Mouse (Mus musculus) heart, adult 10 weeks (tissue): ENCODE data around the gene Rtp1. TPM values are rescaled to one million over a fixed set of nuclear protein-coding genes. Genes with fewer than 3 reads are reported as not detected.

ENCODE experiments used
- polyA plus RNA-seq: library from polyadenylated mRNA; stranded (reverse); fragments of 350-450 nt; fragmentation: Illumina TruSeq; extraction: RNeasy Lipid Tissue Mini Kit (QIAGEN cat#74804); gene quantifications from one replicate; pipeline ENCODE4 v1.2.3, GENCODE M21; 2014; ENCODE audit warnings: low read depth, low replicate concordance

Gene Rtp1
- polyA plus RNA-seq = not detected

DNA sequence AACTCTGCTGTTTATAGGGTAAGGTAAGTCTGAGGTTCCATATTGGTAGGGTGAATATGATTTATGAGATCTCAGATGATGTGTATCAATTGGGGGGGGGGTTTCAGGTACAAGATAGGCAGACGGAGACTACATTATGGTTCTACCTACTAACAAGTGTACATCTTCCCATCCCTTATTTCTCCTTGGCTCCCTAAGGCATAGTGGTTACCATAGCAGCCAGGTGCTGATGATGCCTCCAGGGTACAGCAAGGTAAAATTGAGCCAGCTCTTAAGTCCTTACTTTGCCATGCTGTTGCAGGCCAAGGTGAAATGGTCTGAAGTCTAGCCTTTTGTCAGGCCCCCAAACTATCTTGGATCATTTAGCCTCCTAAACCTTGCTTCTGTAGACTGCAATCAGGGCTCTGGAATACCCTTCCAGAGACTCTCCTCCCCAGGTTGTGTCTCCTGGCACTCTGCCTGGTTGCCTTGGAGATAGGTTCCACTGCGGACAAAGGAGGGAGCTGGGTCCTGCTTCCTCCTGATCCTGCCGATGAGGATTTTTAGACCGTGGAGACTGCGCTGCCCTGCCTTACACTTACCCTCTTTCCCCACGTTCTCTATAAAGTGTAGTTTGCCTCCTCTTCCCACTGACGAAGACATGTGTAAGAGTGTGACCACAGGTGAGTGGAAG is at the start of gene Rtp1:
TSS of gene Rtp1 (plus strand) at position 487 of the 673 bp plus-strand sequence.

Other genes with a start within 250 kb of the Rtp1 start
- gene St6gal1, start 204.4 kb upstream of the Rtp1 start, polyA plus RNA-seq = 7.8 TPM
- gene Rtp4, start 91.2 kb downstream of the Rtp1 start, polyA plus RNA-seq = 12.6 TPM
- 13.5 TPM for gene Masp1, start 91.7 kb downstream of the Rtp1 start, polyA plus RNA-seq